Mouse (Mus musculus): Measurements from ENCODE around the gene Rmdn3. TPM values are rescaled to one million over a fixed set of nuclear protein-coding genes. Genes with fewer than 3 reads are reported as not detected.
A peak's percentile ranks its signal among the peaks of the same experiment; 100 is the strongest.

The Rmdn3 gene
- total RNA-seq, 2 experiments from 2014 or later = 19.4 to 20.4 TPM

GRCm38 (mm10) chr2:119167866-119168256 lies 11.0 kb upstream of the Rmdn3 start:
- DNase-seq = no peak

GRCm38 (mm10) chr2:119166901-119167865 lies 10.3 kb upstream of the Rmdn3 start, which contains the start of gene Gchfr:
Gene Gchfr (plus strand): TSS chr2:119167773.
- DNase-seq = peak; percentile 75 to 80

- DNase-seq = no peak
These were observed 8.6 kb upstream of the Rmdn3 start for GRCm38 (mm10) chr2:119165401-119165800.

- no peak for DNase-seq
These were observed 7.2 kb upstream of the Rmdn3 start for GRCm38 (mm10) chr2:119163999-119164398.

- no peak for DNase-seq
These were observed 6.3 kb upstream of the Rmdn3 start for GRCm38 (mm10) chr2:119163135-119163534.

- DNase-seq = peak; percentile 28 to 40
These were observed 4.4 kb upstream of the Rmdn3 start for GRCm38 (mm10) chr2:119161247-119161646.

- DNase-seq = no peak
These were observed 1.0 kb upstream of the Rmdn3 start for GRCm38 (mm10) chr2:119157836-119158235.

- peak in 1 of 2 experiments; percentile 49 for DNase-seq
These were observed 653 bp downstream of the Rmdn3 start for GRCm38 (mm10) chr2:119156081-119156680.

GRCm38 (mm10) chr2:119155388-119155787 lies 1.4 kb downstream of the Rmdn3 start:
- DNase-seq = no peak

GRCm38 (mm10) chr2:119154683-119155082 lies 2.2 kb downstream of the Rmdn3 start:
- DNase-seq = no peak

- no peak for DNase-seq
These were observed 4.6 kb downstream of the Rmdn3 start for GRCm38 (mm10) chr2:119152255-119152654.

GRCm38 (mm10) chr2:119147775-119148174 lies 9.1 kb downstream of the Rmdn3 start:
- DNase-seq = no peak

- DNase-seq = peak; percentile 4 to 13
These were observed 9.6 kb downstream of the Rmdn3 start for GRCm38 (mm10) chr2:119147160-119147678.

- DNase-seq = no peak
These were observed 10.4 kb downstream of the Rmdn3 start for GRCm38 (mm10) chr2:119146435-119146834.

GRCm38 (mm10) chr2:119145199-119145598 lies 11.6 kb downstream of the Rmdn3 start:
- DNase-seq = no peak

GRCm38 (mm10) chr2:119136346-119136898 lies 20.4 kb downstream of the Rmdn3 start:
- no peak for DNase-seq

GRCm38 (mm10) chr2:119113121-119113925 lies 43.5 kb downstream of the Rmdn3 start:
- no peak for DNase-seq

GRCm38 (mm10) chr2:119112438-119113112 lies 44.3 kb downstream of the Rmdn3 start, which contains the start of gene Rad51:
Gene Rad51 (plus strand): TSS chr2:119112793.
- peak; percentile 90 to 93 for DNase-seq

- no peak for DNase-seq
These were observed 45.8 kb downstream of the Rmdn3 start for GRCm38 (mm10) chr2:119111060-119111459.

GRCm38 (mm10) chr2:119108554-119108953 lies 48.3 kb downstream of the Rmdn3 start:
- peak; percentile 14 to 56 for DNase-seq

- no peak for DNase-seq
These were observed 50.3 kb downstream of the Rmdn3 start for GRCm38 (mm10) chr2:119106583-119106982.
